Mouse (Mus musculus): ENCODE results near the gene Ccdc182.

The Ccdc182 gene

GRCm38 (mm10) chr11:88330799-88331198 is 36.9 kb downstream of the Ccdc182 start:
- DNase-seq = no peak

- DNase-seq = no peak
Measured at GRCm38 (mm10) chr11:88331722-88332121, 37.9 kb downstream of the Ccdc182 start.

GRCm38 (mm10) chr11:88332309-88332934 is 38.6 kb downstream of the Ccdc182 start:
- DNase-seq = peak; percentile 51

- DNase-seq = no peak
Measured at GRCm38 (mm10) chr11:88334893-88335292, 41.0 kb downstream of the Ccdc182 start.

GRCm38 (mm10) chr11:88337926-88338325 is 44.1 kb downstream of the Ccdc182 start:
- DNase-seq = no peak

Measured in retina, postnatal 1 day (tissue).